Mouse (Mus musculus) liver, embryonic 12.5 days (tissue): Measurements from ENCODE around the gene Tnfrsf13b. TPM values are rescaled to one million over a fixed set of nuclear protein-coding genes. Genes with fewer than 3 reads are reported as not detected.

Source experiments
- ATAC-seq: fragments of 200-750 bp; cut with Nextera tagmentation; 2 replicates; pipeline ENCODE4 v1.8.0; 2017; ENCODE audit warnings: moderate number of reproducible peaks, mild to moderate bottlenecking, moderate library complexity
- H3K27ac ChIP-seq: fragments of 300-500 bp; sonication (generic); 2 replicates; pipeline ENCODE4 v1.5.1; 2016; ENCODE audit warnings: mild to moderate bottlenecking
- H3K27me3 ChIP-seq: fragments of 300-500 bp; sonication (generic); replicated peaks from 2 replicates; pipeline ENCODE4 v1.6.1; 2016; ENCODE audit warnings: mild to moderate bottlenecking, moderate library complexity
- H3K36me3 ChIP-seq: fragments of 300-500 bp; sonication (generic); 2 replicates; pipeline ENCODE4 v1.6.1; 2016; ENCODE audit warnings: mild to moderate bottlenecking, moderate library complexity
- H3K4me1 ChIP-seq: fragments of 300-500 bp; sonication (generic); 2 replicates; pipeline ENCODE4 v1.6.1; 2016
- H3K4me2 ChIP-seq: fragments of 300-500 bp; sonication (generic); 2 replicates; pipeline ENCODE4 v1.6.1; 2016; ENCODE audit warnings: mild to moderate bottlenecking, moderate library complexity
- H3K4me3 ChIP-seq: fragments of 300-500 bp; sonication (generic); 2 replicates; pipeline ENCODE4 v1.5.1; 2016; ENCODE audit warnings: mild to moderate bottlenecking, moderate library complexity
- H3K9ac ChIP-seq: fragments of 300-500 bp; sonication (generic); 2 replicates; pipeline ENCODE4 v1.6.1; 2016; ENCODE audit warnings: mild to moderate bottlenecking, moderate library complexity
- H3K9me3 ChIP-seq: fragments of 300-500 bp; sonication (generic); replicated peaks from 2 replicates; pipeline ENCODE4 v1.6.1; 2016; ENCODE audit warnings: mild to moderate bottlenecking, moderate library complexity
- WGBS: fragments of 180-500 bp; shearing (Covaris S2); methylation state at CpG from one replicate; pipeline ENCODE4 v1.1.7; 2016; ENCODE audit not compliant: insufficient replicate concordance; 5-methylcytosine and 5-hydroxymethylcytosine counted together
- polyA plus RNA-seq: library from polyadenylated mRNA; unstranded; fragments of >200 nt; fragmentation: Nextera tagmentation; extraction: Ambion mirVana; gene quantifications from 2 replicates; pipeline ENCODE4 v1.2.1, GENCODE M21; 2016

The Tnfrsf13b gene
- polyA plus RNA-seq, 1 experiment from 2014 or later, result 3.2 TPM

- WGBS, result 65% methylated on average over 2 of the region's 2 CpGs
- H3K4me2 ChIP-seq, result no peak overlapping the region
- H3K27me3 ChIP-seq, result no peaks in the 10 kb centered on the region
- H3K27ac ChIP-seq, result no peak overlapping the region
- no peaks in the 10 kb centered on the region for H3K36me3 ChIP-seq
- ATAC-seq, result no peak
- no peak overlapping the region for H3K9ac ChIP-seq
- no peaks in the 10 kb centered on the region for H3K9me3 ChIP-seq
- H3K4me1 ChIP-seq, result no peaks in the 10 kb centered on the region
- no peak overlapping the region for H3K4me3 ChIP-seq
Observed at GRCm38 (mm10) chr11:61132943-61133342, 6.4 kb downstream of the Tnfrsf13b start.

GRCm38 (mm10) chr11:61141693-61142092 is 15.1 kb downstream of the Tnfrsf13b start:
- H3K27ac ChIP-seq, result no peak overlapping the region
- WGBS, result 44% methylated on average over 2 of the region's 2 CpGs
- H3K9me3 ChIP-seq, result no peaks in the 10 kb centered on the region
- no peak overlapping the region for H3K4me3 ChIP-seq
- H3K36me3 ChIP-seq, result no peaks in the 10 kb centered on the region
- H3K4me2 ChIP-seq, result no peak overlapping the region
- H3K9ac ChIP-seq, result no peak overlapping the region
- peaks cover 20% of the 10 kb centered on the region for H3K4me1 ChIP-seq
- ATAC-seq, result no peak
- H3K27me3 ChIP-seq, result no peaks in the 10 kb centered on the region; the same call in none of the 2 replicates

- no peak overlapping the region for H3K27ac ChIP-seq
- peaks cover 2% of the 10 kb centered on the region for H3K27me3 ChIP-seq
- 12% methylated on average over 3 of the region's 3 CpGs for WGBS
- peak overlapping the region; percentile 48 for H3K4me2 ChIP-seq
- H3K4me3 ChIP-seq, result peak overlapping the region; percentile 25
- H3K4me1 ChIP-seq, result peaks cover 25% of the 10 kb centered on the region
- no peak overlapping the region for H3K9ac ChIP-seq
- H3K9me3 ChIP-seq, result no peaks in the 10 kb centered on the region
- H3K36me3 ChIP-seq, result no peaks in the 10 kb centered on the region
- ATAC-seq, result no peak
Observed at GRCm38 (mm10) chr11:61142262-61142661, 15.7 kb downstream of the Tnfrsf13b start.

- H3K4me2 ChIP-seq, result peak overlapping the region; percentile 48
- H3K4me1 ChIP-seq, result peaks cover 25% of the 10 kb centered on the region
- no peaks in the 10 kb centered on the region for H3K36me3 ChIP-seq
- ATAC-seq, result no peak
- WGBS, result 26% methylated on average over 6 of the region's 6 CpGs
- H3K27me3 ChIP-seq, result peaks cover 10% of the 10 kb centered on the region
- H3K27ac ChIP-seq, result no peak overlapping the region
- no peaks in the 10 kb centered on the region for H3K9me3 ChIP-seq
- no peak overlapping the region for H3K9ac ChIP-seq
- H3K4me3 ChIP-seq, result peak overlapping the region; percentile 25
Observed at GRCm38 (mm10) chr11:61142941-61143530, 16.5 kb downstream of the Tnfrsf13b start.

- no peak overlapping the region for H3K27ac ChIP-seq
- no peak overlapping the region for H3K9ac ChIP-seq
- H3K4me1 ChIP-seq, result peaks cover 25% of the 10 kb centered on the region
- peaks cover 13% of the 10 kb centered on the region for H3K27me3 ChIP-seq
- H3K4me3 ChIP-seq, result no peak overlapping the region
- H3K4me2 ChIP-seq, result peak overlapping the region; percentile 48
- no peaks in the 10 kb centered on the region for H3K9me3 ChIP-seq
- ATAC-seq, result no peak
- WGBS, result 35% methylated on average over 7 of the region's 7 CpGs
- H3K36me3 ChIP-seq, result no peaks in the 10 kb centered on the region
Observed at GRCm38 (mm10) chr11:61143564-61144469, 17.3 kb downstream of the Tnfrsf13b start.

GRCm38 (mm10) chr11:61145551-61145950 is 19.0 kb downstream of the Tnfrsf13b start:
- 77% methylated on average over 8 of the region's 8 CpGs for WGBS
- H3K4me1 ChIP-seq, result peaks cover 25% of the 10 kb centered on the region
- H3K4me3 ChIP-seq, result no peak overlapping the region
- no peak overlapping the region for H3K9ac ChIP-seq
- peaks cover 13% of the 10 kb centered on the region for H3K27me3 ChIP-seq
- H3K4me2 ChIP-seq, result no peak overlapping the region
- H3K27ac ChIP-seq, result no peak overlapping the region
- no peaks in the 10 kb centered on the region for H3K36me3 ChIP-seq
- no peaks in the 10 kb centered on the region for H3K9me3 ChIP-seq
- no peak for ATAC-seq

- Histone ChIP-seq H3K36me3 (no peaks in the 10 kb centered on the region), H3K9me3 (no peaks in the 10 kb centered on the region), H3K27ac (no peak overlapping the region), H3K4me1 (peaks cover 22% of the 10 kb centered on the region), H3K4me3 (peak overlapping the region; percentile 38), H3K9ac (peak overlapping the region; percentile 20; the same call in 1 of the 2 replicates), H3K4me2 (peak overlapping the region; percentile 69), H3K27me3 (peaks cover 13% of the 10 kb centered on the region)
- WGBS, result 19% methylated on average over 20 of the region's 20 CpGs
- ATAC-seq, result peak; percentile 46
Observed at GRCm38 (mm10) chr11:61146645-61147299, 20.2 kb downstream of the Tnfrsf13b start.

GRCm38 (mm10) chr11:61147300-61147683 is 20.7 kb downstream of the Tnfrsf13b start:
- no peak overlapping the region for H3K27ac ChIP-seq
- H3K4me3 ChIP-seq, result peak overlapping the region; percentile 38
- peak overlapping the region; percentile 20; the same call in 1 of the 2 replicates for H3K9ac ChIP-seq
- H3K36me3 ChIP-seq, result peaks cover 5% of the 10 kb centered on the region
- no peaks in the 10 kb centered on the region for H3K9me3 ChIP-seq
- peak; percentile 37; the same call in 1 of the 2 replicates for ATAC-seq
- peak overlapping the region; percentile 69 for H3K4me2 ChIP-seq
- 23% methylated on average over 32 of the region's 32 CpGs for WGBS
- peaks cover 19% of the 10 kb centered on the region for H3K4me1 ChIP-seq
- H3K27me3 ChIP-seq, result peaks cover 13% of the 10 kb centered on the region

GRCm38 (mm10) chr11:61150233-61151001 is 23.9 kb downstream of the Tnfrsf13b start:
- H3K4me1 ChIP-seq, result 0 out of 2 replicates have a peak, but pooled peaks cover 5% of the 10 kb centered on the region
- no peak overlapping the region for H3K4me3 ChIP-seq
- ATAC-seq, result no peak
- H3K9ac ChIP-seq, result no peak overlapping the region
- WGBS, result 60% methylated on average over 6 of the region's 6 CpGs
- peaks cover 13% of the 10 kb centered on the region for H3K27me3 ChIP-seq
- no peak overlapping the region for H3K27ac ChIP-seq
- H3K9me3 ChIP-seq, result no peaks in the 10 kb centered on the region
- H3K36me3 ChIP-seq, result peaks cover 35% of the 10 kb centered on the region
- H3K4me2 ChIP-seq, result no peak overlapping the region

- WGBS, result 70% methylated on average over 2 of the region's 2 CpGs
- no peak for ATAC-seq
- no peak overlapping the region for H3K27ac ChIP-seq
- no peaks in the 10 kb centered on the region for H3K4me1 ChIP-seq
- no peak overlapping the region for H3K9ac ChIP-seq
- H3K27me3 ChIP-seq, result no peaks in the 10 kb centered on the region
- no peak overlapping the region for H3K4me3 ChIP-seq
- H3K9me3 ChIP-seq, result no peaks in the 10 kb centered on the region
- H3K4me2 ChIP-seq, result no peak overlapping the region
- H3K36me3 ChIP-seq, result peaks cover 87% of the 10 kb centered on the region
Observed at GRCm38 (mm10) chr11:61155727-61156126, 29.2 kb downstream of the Tnfrsf13b start.

GRCm38 (mm10) chr11:61158141-61158540 is 31.6 kb downstream of the Tnfrsf13b start:
- Histone ChIP-seq H3K9ac (no peak overlapping the region), H3K27me3 (no peaks in the 10 kb centered on the region), H3K4me3 (no peak overlapping the region), H3K9me3 (no peaks in the 10 kb centered on the region), H3K4me1 (no peaks in the 10 kb centered on the region), H3K36me3 (peaks cover 98% of the 10 kb centered on the region), H3K4me2 (no peak overlapping the region), H3K27ac (no peak overlapping the region)
- ATAC-seq, result no peak
- 58% methylated on average over 3 of the region's 3 CpGs for WGBS
